Mouse (Mus musculus) liver, postnatal 0 days (tissue): ENCODE results near the gene Msl1. TPM values are rescaled to one million over a fixed set of nuclear protein-coding genes. Genes with fewer than 3 reads are reported as not detected.

Source experiments
- ATAC-seq: fragments of 200-750 bp; cut with Nextera tagmentation; 2 replicates; pipeline ENCODE4 v1.8.0; 2017; ENCODE audit warnings: mild to moderate bottlenecking, moderate library complexity
- DNase-seq: peaks from one replicate; pipeline ENCODE4 v3.0.0-alpha.2; 2016
- H3K27ac ChIP-seq: fragments of 300-500 bp; sonication (generic); 2 replicates; pipeline ENCODE4 v1.5.1; 2014; ENCODE audit warnings: antibody characterized with exemption, moderate library complexity, mild to moderate bottlenecking, low read depth
- H3K27me3 ChIP-seq: fragments of 300-500 bp; sonication (generic); 2 replicates; pipeline ENCODE4 v1.6.1; 2014; ENCODE audit warnings: low read length, control low read depth, mixed read lengths; ENCODE audit not compliant: insufficient read depth
- H3K36me3 ChIP-seq: fragments of 300-500 bp; sonication (generic); replicated peaks from 2 replicates; pipeline ENCODE4 v1.6.1; 2014; ENCODE audit warnings: mild to moderate bottlenecking, control low read depth, low read length, moderate library complexity, mixed read lengths; ENCODE audit not compliant: insufficient read depth
- H3K4me1 ChIP-seq: fragments of 300-500 bp; sonication (generic); 2 replicates; pipeline ENCODE4 v1.6.1; 2014; ENCODE audit warnings: antibody characterized with exemption, mild to moderate bottlenecking, control low read depth; ENCODE audit not compliant: insufficient read depth
- H3K4me2 ChIP-seq: fragments of 300-500 bp; sonication (generic); 2 replicates; pipeline ENCODE4 v1.6.1; 2014; ENCODE audit warnings: low read depth, mild to moderate bottlenecking, low read length, moderate library complexity, mixed read lengths
- H3K4me3 ChIP-seq: fragments of 300-500 bp; sonication (generic); 2 replicates; pipeline ENCODE4 v1.5.1; 2014; ENCODE audit warnings: low read depth, low read length
- H3K9ac ChIP-seq: fragments of 300-500 bp; sonication (generic); replicated peaks from 2 replicates; pipeline ENCODE4 v1.6.1; 2014; ENCODE audit warnings: mild to moderate bottlenecking, moderate library complexity
- H3K9me3 ChIP-seq: fragments of 300-500 bp; sonication (generic); 2 replicates; pipeline ENCODE4 v1.6.1; 2016; ENCODE audit warnings: mild to moderate bottlenecking, control low read depth, low read length, mixed read lengths
- CTCF ChIP-seq: sonication (generic); IDR thresholded peaks from 2 replicates; pipeline ENCODE4 v1.5.1; 2016; ENCODE audit warnings: antibody characterized with exemption, low read depth
- EP300 ChIP-seq: IDR thresholded peaks from 2 replicates; pipeline ENCODE4 v1.6.1; 2016; ENCODE audit warnings: antibody characterized with exemption, low read depth, mild to moderate bottlenecking
- WGBS: fragments of 180-500 bp; shearing (Covaris S2); extraction: QIAGEN DNeasy Blood & Tissue Kit; methylation state at CpG from one replicate; pipeline ENCODE4 v1.1.7; 2014; ENCODE audit not compliant: insufficient replicate concordance; 5-methylcytosine and 5-hydroxymethylcytosine counted together
- polyA plus RNA-seq: library from polyadenylated mRNA; unstranded; fragments of >200 nt; fragmentation: Nextera tagmentation; extraction: Ambion mirVana; gene quantifications from 2 replicates; pipeline ENCODE4 v1.2.1, GENCODE M21; 2015

Gene Msl1
- polyA plus RNA-seq, 1 experiment from 2014 or later: 5.4 TPM

DNA sequence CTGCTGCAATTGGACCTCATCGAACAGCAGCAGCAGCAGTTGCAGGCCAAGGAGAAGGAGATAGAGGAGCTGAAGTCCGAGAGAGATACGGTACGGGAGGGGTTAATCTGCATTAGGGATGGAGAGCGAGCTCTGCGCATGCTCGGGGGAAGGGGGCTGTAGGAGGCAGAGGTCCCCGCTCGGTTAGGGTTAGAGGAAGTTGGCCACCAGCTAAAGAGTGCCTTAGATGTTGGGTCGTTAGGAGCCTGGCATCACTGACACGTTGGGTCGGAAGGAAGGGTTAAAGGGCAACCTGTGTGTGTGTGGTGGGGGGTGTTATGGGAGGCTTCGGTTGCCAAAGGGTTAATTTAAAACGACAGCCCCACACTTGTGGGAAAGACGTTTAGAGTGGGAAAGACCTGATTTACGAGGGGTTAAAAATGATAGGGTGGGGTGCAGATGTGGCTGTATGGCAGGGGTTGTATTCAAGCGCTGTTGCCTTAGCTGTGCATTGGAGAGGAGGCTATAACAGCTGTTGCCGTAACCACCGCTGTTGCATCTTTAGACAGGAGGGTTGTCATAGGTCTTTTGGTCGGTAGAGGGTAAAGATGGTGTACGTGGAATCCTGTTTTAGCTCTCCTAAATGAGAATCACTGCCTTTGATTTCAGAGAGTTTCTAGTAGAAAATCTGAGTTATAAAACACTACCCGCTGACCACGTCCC, 1.4 kb downstream of the Msl1 start:
- Histone ChIP-seq H3K27me3 (no peaks in the 10 kb centered on the region), H3K36me3 (peaks cover 23% of the 10 kb centered on the region), H3K4me1 (peaks cover 24% of the 10 kb centered on the region), H3K4me3 (peak overlapping the region; percentile 99), H3K9me3 (no peaks in the 10 kb centered on the region), H3K27ac (peak overlapping the region; percentile 99), H3K9ac (peak overlapping the region; percentile 99), H3K4me2 (peak overlapping the region; percentile 96)
- 0 out of 2 replicates have a peak, but pooled peaks have one; percentile 5 for ATAC-seq
- DNase-seq: peak; percentile 75
- 3% methylated on average over 23 of the region's 23 CpGs for WGBS
- TF ChIP-seq CTCF (no peak), EP300 (no peak)

DNA sequence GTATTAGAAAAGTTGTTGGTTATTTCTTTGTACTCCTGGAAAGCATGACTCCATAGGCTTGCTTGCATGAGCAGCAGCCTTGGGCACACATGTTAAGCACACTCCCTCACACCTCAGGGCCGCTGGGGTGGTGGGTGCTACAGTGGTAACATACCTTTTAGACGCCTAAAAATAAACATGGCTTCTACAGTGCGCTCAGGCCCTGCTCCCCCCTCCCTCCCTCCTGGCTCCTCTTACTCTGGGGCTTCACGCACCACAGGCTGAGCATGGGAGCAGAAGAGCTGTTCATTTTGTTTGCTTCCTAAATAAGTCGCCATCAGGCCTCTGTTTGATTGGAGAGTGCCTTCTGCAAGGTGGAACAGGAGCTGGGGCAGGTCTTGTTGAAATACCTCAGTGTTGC, 2.0 kb downstream of the Msl1 start:
- H3K4me3 ChIP-seq: peak overlapping the region; percentile 99
- H3K4me1 ChIP-seq: peaks cover 24% of the 10 kb centered on the region
- peaks cover 30% of the 10 kb centered on the region for H3K36me3 ChIP-seq
- H3K4me2 ChIP-seq: peak overlapping the region; percentile 96
- no peaks in the 10 kb centered on the region for H3K9me3 ChIP-seq
- H3K27me3 ChIP-seq: no peaks in the 10 kb centered on the region
- H3K27ac ChIP-seq: peak overlapping the region; percentile 99
- TF ChIP-seq CTCF: no peak
- TF ChIP-seq EP300: no peak
- ATAC-seq (no peak), DNase-seq (no peak)
- 8% methylated on average over 5 of the region's 5 CpGs for WGBS
- H3K9ac ChIP-seq: peak overlapping the region; percentile 99

DNA sequence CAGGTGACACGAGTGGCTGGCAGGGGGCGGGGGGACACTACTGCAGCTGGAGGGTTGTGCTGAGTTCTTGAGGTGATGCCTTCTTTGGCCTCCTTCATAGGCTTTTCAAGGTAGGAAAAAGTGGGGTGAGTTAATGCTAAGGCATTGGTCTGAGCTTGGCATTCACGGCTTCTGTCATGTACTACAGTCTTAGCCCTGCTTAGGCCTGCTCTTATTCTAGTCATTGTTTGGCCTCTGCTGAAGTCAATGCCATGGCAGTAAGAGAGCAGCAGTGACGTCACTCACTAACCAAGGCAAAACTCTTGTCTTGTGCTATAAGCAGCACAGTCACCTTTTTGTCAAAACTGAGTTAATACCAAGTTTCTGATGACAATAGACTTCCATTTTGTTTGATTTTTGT, 2.6 kb downstream of the Msl1 start:
- no peak for ATAC-seq
- Histone ChIP-seq H3K9me3 (no peaks in the 10 kb centered on the region), H3K9ac (0 out of 2 replicates have a peak overlapping the region, but pooled peaks have one; percentile 99), H3K4me2 (peak overlapping the region; percentile 96), H3K27ac (no peak overlapping the region), H3K27me3 (no peaks in the 10 kb centered on the region), H3K4me1 (peaks cover 24% of the 10 kb centered on the region), H3K36me3 (peaks cover 35% of the 10 kb centered on the region), H3K4me3 (peak overlapping the region; percentile 99)
- DNase-seq: no peak
- WGBS: 60% methylated on average over 4 of the region's 4 CpGs
- TF ChIP-seq CTCF (no peak), EP300 (no peak)

DNA sequence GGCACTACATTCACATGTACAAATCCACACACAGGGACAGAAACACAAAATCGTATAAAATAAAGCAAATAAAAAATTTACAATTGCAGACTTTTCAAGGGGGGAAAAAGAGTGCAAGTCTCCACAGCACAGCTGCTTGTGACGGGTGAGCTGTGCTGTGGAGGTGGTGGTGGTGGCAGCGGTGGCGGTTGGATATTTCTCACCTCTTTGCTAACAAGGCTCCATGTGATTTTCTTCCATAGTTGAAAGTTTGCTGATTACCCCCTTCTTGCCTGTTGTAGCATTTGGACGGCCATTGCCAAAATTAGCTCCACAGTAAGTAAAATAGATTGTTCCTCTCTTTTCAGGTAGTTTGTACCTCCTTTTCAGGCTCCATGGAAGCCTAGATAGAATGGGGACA, 9.3 kb downstream of the Msl1 start, which contains the start of gene Casc3:
Gene Casc3 (plus strand): TSS at position 301 of the 400 bp plus-strand sequence.
- Histone ChIP-seq H3K4me2 (no peak within 1 kb of the TSS), H3K27me3 (no peaks in the 10 kb centered on the region), H3K4me1 (peaks cover 8% of the 10 kb centered on the region), H3K9me3 (no peaks in the 10 kb centered on the region), H3K27ac (0 out of 2 replicates have a peak within 1 kb of the TSS, but pooled peaks have one; percentile 45), H3K4me3 (no peak within 1 kb of the TSS), H3K36me3 (peaks cover 59% of the 10 kb centered on the region), H3K9ac (no peak within 1 kb of the TSS)
- DNase-seq (no peak), ATAC-seq (no peak)
- 85% methylated on average over 5 of the region's 5 CpGs for WGBS
- no peak for TF ChIP-seq EP300
- TF ChIP-seq CTCF: no peak

DNA sequence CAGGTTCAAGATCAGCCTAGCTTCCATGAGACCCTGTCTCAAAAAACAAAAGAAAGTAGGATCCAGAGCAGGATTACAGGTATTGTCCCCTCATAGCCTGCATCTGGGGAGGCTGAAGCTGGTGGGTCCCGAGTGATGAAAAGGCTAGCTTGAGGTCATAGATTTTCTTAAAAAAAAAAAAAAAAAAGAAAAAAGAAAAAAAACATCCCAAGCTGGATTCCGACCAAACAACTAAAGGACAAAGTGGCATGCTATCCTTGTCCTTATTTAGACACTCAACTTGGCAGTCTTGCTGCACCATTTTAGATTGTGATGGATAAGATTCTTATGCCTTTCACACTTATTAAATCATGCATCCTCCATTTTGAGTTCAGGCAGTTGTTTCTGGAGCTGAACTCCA, 13.1 kb downstream of the Msl1 start:
- Histone ChIP-seq H3K9ac (no peak overlapping the region), H3K9me3 (no peaks in the 10 kb centered on the region), H3K27me3 (no peaks in the 10 kb centered on the region), H3K36me3 (peaks cover 50% of the 10 kb centered on the region), H3K4me1 (peaks cover 14% of the 10 kb centered on the region), H3K4me2 (no peak overlapping the region), H3K27ac (no peak overlapping the region), H3K4me3 (no peak overlapping the region)
- DNase-seq (no peak), ATAC-seq (no peak)
- TF ChIP-seq CTCF (no peak), EP300 (no peak)
- 75% methylated on average over 2 of the region's 2 CpGs for WGBS

DNA sequence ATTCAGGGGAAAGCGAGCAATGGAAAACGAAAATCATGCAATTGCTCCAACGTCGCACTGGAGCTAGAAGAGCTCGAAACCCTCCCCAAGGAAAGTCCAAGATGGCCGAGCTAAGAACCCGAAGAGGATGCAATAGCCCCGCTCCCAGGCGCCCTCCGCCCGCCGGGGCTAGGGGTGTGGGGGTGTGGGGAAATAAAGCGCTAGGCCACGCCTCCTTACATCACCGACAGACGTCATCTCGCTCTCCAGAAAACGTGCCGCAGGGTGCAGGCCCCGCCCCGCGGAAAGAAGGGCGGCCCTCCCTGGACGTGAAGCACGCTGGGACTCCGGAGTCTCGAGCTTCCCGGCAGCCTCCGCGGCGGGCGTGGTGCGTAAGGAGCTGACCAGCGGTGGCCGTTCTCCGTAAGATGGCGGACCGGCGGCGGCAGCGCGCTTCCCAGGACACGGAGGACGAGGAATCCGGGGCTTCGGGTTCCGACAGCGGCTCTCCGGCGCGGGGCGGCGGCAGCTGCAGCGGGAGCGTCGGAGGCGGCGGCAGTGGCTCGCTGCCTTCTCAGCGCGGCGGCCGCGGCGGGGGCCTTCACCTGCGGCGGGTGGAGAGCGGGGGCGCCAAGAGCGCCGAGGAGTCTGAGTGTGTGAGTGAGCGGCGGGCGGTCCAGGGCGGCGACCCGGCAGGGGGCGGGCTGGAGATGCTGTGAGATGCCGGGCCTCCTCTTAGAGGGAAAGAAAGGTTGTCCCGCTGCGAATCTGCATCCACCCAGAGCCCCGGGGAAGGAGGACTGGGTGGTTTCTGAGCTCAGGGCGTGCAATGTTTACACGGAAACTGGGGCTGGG, 14.4 kb downstream of the Msl1 start:
- Histone ChIP-seq H3K9ac (peak overlapping the region; percentile 96), H3K36me3 (peaks cover 47% of the 10 kb centered on the region)
- under 1% methylated on average over 63 of the region's 84 CpGs for WGBS

More for the DNA sequence above, 14.4 kb downstream of the Msl1 start:
- ATAC-seq (peak; percentile 99), DNase-seq (peak; percentile 99)
- Histone ChIP-seq H3K4me2 (peak overlapping the region; percentile 92), H3K9me3 (no peaks in the 10 kb centered on the region), H3K27ac (peak overlapping the region; percentile 99), H3K4me3 (peak overlapping the region; percentile 97), H3K27me3 (no peaks in the 10 kb centered on the region), H3K4me1 (peaks cover 14% of the 10 kb centered on the region)
- TF ChIP-seq EP300: no peak
- TF ChIP-seq CTCF: peak; percentile 56
